Mouse (Mus musculus): ENCODE data around the gene Foxo6. TPM values are rescaled to one million over a fixed set of nuclear protein-coding genes. Genes with fewer than 3 reads are reported as not detected.

The Foxo6 gene
- total and polyA plus RNA-seq, 3 experiments = not detected

DNA sequence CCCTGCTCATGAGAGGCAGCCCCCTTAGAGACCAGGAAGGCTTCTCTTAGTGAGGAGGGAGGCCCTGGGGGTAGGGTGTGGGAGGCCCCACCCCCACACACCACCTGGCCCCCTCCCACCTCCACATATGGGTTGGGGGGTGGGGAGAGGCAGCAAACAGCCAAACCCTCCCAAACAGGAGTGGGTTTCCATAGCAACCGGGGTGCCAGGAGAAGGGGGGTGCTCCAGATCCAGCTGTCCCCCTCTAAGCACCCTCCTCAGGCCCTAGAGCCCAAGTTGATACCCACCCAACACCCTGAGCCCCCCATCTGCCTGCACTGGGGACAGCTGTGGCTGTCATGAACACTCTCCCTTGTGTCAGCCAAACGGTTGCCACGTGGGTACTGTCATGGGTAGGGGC, 6.1 kb downstream of the Foxo6 start:
- Histone ChIP-seq H3K36me3 (replicated peaks) (no peaks in the 10 kb centered on the region), H3K4me3 (ENCODE audit: low read depth, low read length) (no peak overlapping the region), H3K4me1 (ENCODE audit: insufficient read depth, low read depth, low read length) (no peaks in the 10 kb centered on the region), H3K9me3 (replicated peaks) (peaks cover 94% of the 10 kb centered on the region), H3K27me3 (ENCODE audit: insufficient read depth, low read length) (no peaks in the 10 kb centered on the region)
- DNase-seq (ENCODE audit: low spot score) (no peak), ATAC-seq (ENCODE audit: extremely low read depth, insufficient number of reproducible peaks, low FRiP score, poor library complexity, severe bottlenecking) (no peak)
- TF ChIP-seq POLR2AphosphoS5 (IDR thresholded peaks at IDR 0.05; ENCODE audit: insufficient replicate concordance, low read depth, low read length) = no peak
- no peak for TF ChIP-seq TAL1 (conservative IDR thresholded peaks at IDR 0.05; ENCODE audit: low read depth, low read length)
- TF ChIP-seq GATA1 (IDR thresholded peaks at IDR 0.05; ENCODE audit: borderline replicate concordance, low read length) = no peak
- TF ChIP-seq GATA2 (IDR thresholded peaks at IDR 0.05; ENCODE audit: borderline replicate concordance, low read depth, low read length) = no peak

DNA sequence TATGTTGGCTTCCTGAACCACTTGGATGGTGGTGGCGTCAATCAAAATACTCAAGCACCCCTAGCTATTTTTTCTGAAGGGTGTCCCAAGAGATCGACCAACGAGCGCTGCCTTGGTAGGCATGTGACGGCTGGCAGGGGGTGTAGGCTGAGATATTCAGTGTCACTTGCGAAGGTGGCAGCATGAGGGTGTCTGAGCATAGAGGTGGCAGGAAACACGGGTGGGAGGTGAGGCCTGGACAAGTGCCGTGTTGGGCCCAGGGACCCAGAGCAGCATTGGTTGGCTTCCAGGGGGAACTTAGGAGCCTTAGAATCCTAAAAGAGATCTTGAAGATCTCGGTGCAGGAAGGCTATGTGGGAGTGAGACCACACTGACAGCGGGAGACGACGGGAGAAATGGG, 6.7 kb downstream of the Foxo6 start:
- DNase-seq (ENCODE audit: low spot score) = no peak
- H3K9me3 ChIP-seq (replicated peaks) = peaks cover 94% of the 10 kb centered on the region
- TF ChIP-seq POLR2AphosphoS5 (IDR thresholded peaks at IDR 0.05; ENCODE audit: insufficient replicate concordance, low read depth, low read length) (no peak), TAL1 (conservative IDR thresholded peaks at IDR 0.05; ENCODE audit: low read depth, low read length) (no peak), GATA2 (IDR thresholded peaks at IDR 0.05; ENCODE audit: borderline replicate concordance, low read depth, low read length) (no peak), GATA1 (IDR thresholded peaks at IDR 0.05; ENCODE audit: borderline replicate concordance, low read length) (no peak), CTCF (IDR thresholded peaks at IDR 0.05; ENCODE audit: low read depth, low read length) (no peak)
- no peaks in the 10 kb centered on the region for H3K4me1 ChIP-seq (ENCODE audit: insufficient read depth, low read depth, low read length)
- H3K36me3 ChIP-seq (replicated peaks) = no peaks in the 10 kb centered on the region
- no peaks in the 10 kb centered on the region for H3K27me3 ChIP-seq (ENCODE audit: insufficient read depth, low read length)
- no peak for ATAC-seq (ENCODE audit: extremely low read depth, insufficient number of reproducible peaks, low FRiP score, poor library complexity, severe bottlenecking)
- H3K4me3 ChIP-seq (ENCODE audit: low read depth, low read length) = no peak overlapping the region

DNA sequence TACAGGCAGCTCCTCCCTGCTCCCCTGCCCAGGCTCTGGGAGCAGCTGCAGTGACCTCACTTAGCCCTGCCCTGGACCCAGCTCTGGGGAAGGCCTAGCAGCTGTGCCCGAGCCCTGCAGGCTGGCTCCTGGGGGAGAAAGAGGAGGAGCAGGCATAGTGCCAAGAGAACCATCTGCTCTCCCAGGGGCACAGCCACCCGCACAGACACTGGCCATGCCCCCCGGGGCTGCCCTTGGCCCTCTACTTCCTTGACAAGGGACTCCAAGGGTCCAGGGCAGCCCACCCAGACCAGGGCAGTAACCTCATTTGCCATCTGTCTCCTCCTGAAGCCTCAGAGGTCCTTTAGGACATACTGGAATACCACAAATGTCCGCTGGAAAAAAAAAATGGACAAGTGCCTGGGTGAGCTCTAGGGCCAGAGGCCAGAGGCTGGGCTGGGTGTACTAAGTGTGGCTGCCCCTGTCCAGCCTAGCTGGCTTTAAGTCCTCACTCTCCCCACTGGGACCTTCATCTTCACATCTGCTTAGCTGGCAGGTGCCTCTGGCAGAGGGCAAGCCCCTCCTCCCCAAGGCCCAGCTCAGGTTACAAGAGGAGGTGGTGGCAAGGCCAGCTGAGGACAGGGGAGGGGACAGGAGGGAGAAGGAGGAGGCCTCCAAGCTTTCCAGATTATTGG, 9.8 kb downstream of the Foxo6 start:
- H3K27me3 ChIP-seq (ENCODE audit: insufficient read depth, low read length) = no peaks in the 10 kb centered on the region
- H3K4me3 ChIP-seq (ENCODE audit: low read depth, low read length) = peak overlapping the region; percentile 11; the same call in 1 of the 2 replicates
- TF ChIP-seq GATA2 (IDR thresholded peaks at IDR 0.05; ENCODE audit: borderline replicate concordance, low read depth, low read length) = no peak

DNA sequence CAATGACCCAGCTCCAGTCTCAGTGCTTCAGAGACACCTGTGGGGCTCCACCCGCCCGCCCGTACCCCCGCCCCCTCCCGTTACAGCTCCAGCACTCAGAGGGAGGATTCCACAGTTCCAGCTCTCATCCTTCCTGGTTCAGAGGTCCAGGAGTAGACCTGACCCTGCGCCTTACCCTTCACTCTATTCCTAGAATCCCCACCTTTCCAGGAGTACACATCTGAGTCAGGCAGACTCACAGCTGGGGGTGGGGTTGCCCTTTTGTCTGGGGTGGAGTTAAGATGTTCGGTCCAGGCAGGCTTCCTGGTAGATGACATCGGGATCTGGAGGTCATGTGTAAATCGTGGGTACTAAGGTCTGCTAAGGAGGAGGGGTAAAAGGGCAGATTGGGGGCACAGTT, 11.7 kb downstream of the Foxo6 start:
- Histone ChIP-seq H3K36me3 (replicated peaks) (no peaks in the 10 kb centered on the region), H3K9me3 (replicated peaks) (peaks cover 91% of the 10 kb centered on the region), H3K4me1 (ENCODE audit: insufficient read depth, low read depth, low read length) (no peaks in the 10 kb centered on the region), H3K4me3 (ENCODE audit: low read depth, low read length) (no peak overlapping the region), H3K27me3 (ENCODE audit: insufficient read depth, low read length) (no peaks in the 10 kb centered on the region)
- ATAC-seq (ENCODE audit: extremely low read depth, insufficient number of reproducible peaks, low FRiP score, poor library complexity, severe bottlenecking) (no peak), DNase-seq (ENCODE audit: low spot score) (no peak)
- no peak for TF ChIP-seq GATA2 (IDR thresholded peaks at IDR 0.05; ENCODE audit: borderline replicate concordance, low read depth, low read length)
- no peak for TF ChIP-seq CTCF (IDR thresholded peaks at IDR 0.05; ENCODE audit: low read depth, low read length)
- TF ChIP-seq TAL1 (conservative IDR thresholded peaks at IDR 0.05; ENCODE audit: low read depth, low read length) = no peak
- TF ChIP-seq GATA1 (IDR thresholded peaks at IDR 0.05; ENCODE audit: borderline replicate concordance, low read length) = no peak

More for the DNA sequence above, 9.8 kb downstream of the Foxo6 start:
- no peak for DNase-seq (ENCODE audit: low spot score)
- H3K36me3 ChIP-seq (replicated peaks) = no peaks in the 10 kb centered on the region
- ATAC-seq (ENCODE audit: extremely low read depth, insufficient number of reproducible peaks, low FRiP score, poor library complexity, severe bottlenecking) = no peak
- no peaks in the 10 kb centered on the region for H3K4me1 ChIP-seq (ENCODE audit: insufficient read depth, low read depth, low read length)
- peaks cover 92% of the 10 kb centered on the region for H3K9me3 ChIP-seq (replicated peaks)

DNA sequence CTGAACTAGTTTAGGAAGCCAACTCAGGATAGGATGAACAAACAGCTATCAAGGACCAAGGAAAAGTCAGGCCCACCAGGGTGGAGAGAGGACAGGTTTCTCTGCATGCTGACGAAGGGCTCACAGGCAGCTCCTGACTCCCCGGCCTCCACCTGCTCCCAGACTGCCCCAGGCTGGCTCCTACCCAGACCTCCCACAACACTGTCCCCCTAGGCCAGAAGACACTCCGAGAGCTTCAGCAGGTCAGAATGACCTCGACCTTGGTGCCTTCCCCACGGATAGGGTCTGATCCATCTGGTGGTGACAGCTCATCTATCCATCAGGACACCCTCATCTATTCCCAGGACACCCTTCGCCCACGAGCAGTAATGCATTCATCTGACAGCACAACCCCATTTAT, 13.6 kb downstream of the Foxo6 start:
- no peaks in the 10 kb centered on the region for H3K36me3 ChIP-seq (replicated peaks)
- H3K9me3 ChIP-seq (replicated peaks) = peaks cover 91% of the 10 kb centered on the region
- no peaks in the 10 kb centered on the region for H3K4me1 ChIP-seq (ENCODE audit: insufficient read depth, low read depth, low read length)
- ATAC-seq (ENCODE audit: extremely low read depth, insufficient number of reproducible peaks, low FRiP score, poor library complexity, severe bottlenecking) (no peak), DNase-seq (ENCODE audit: low spot score) (no peak)
- H3K4me3 ChIP-seq (ENCODE audit: low read depth, low read length) = no peak overlapping the region
- H3K27me3 ChIP-seq (ENCODE audit: insufficient read depth, low read length) = no peaks in the 10 kb centered on the region; the same call in 1 of the 2 replicates
- TF ChIP-seq GATA2 (IDR thresholded peaks at IDR 0.05; ENCODE audit: borderline replicate concordance, low read depth, low read length) (no peak), TAL1 (conservative IDR thresholded peaks at IDR 0.05; ENCODE audit: low read depth, low read length) (no peak), GATA1 (IDR thresholded peaks at IDR 0.05; ENCODE audit: borderline replicate concordance, low read length) (no peak), POLR2AphosphoS5 (IDR thresholded peaks at IDR 0.05; ENCODE audit: insufficient replicate concordance, low read depth, low read length) (no peak), CTCF (IDR thresholded peaks at IDR 0.05; ENCODE audit: low read depth, low read length) (no peak)

DNA sequence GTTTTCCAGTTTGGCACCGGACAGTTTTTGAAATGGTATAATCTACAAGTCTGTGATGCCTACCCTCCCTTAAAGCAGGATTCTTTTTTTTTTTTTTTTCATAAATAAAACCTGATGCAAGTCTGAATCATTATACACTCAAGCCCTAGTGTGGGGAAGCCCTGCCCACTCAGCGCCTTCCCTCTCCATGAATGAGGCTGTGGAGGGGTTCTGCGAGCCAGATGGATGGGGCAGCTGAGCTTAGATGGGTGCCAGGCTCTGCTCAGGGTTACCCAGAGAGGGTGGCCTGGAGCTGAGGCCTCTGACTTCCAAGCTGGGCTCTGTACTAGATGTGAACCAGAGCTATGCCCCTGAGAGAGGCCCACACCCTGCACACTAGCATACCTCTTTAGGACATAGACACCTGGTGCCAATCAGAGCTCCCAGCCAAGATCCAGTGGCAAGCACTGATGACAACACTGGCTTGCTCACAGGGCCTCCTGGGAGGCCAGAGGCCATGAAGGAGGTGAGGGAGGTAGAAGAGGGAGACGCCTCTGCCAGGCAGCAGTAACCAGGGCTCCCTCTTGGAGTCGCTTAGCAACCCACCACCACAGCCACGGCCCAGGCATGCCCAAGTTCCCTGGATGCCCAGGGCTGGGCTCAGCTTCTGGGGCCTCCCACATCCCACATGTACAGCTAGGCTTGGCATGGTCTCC, 15.1 kb downstream of the Foxo6 start:
- ATAC-seq (ENCODE audit: extremely low read depth, insufficient number of reproducible peaks, low FRiP score, poor library complexity, severe bottlenecking) (no peak), DNase-seq (ENCODE audit: low spot score) (no peak)
- Histone ChIP-seq H3K36me3 (replicated peaks) (no peaks in the 10 kb centered on the region), H3K9me3 (replicated peaks) (peaks cover 94% of the 10 kb centered on the region), H3K4me3 (ENCODE audit: low read depth, low read length) (no peak overlapping the region), H3K27me3 (ENCODE audit: insufficient read depth, low read length) (no peaks in the 10 kb centered on the region; the same call in 1 of the 2 replicates), H3K4me1 (ENCODE audit: insufficient read depth, low read depth, low read length) (no peaks in the 10 kb centered on the region)
- TF ChIP-seq POLR2AphosphoS5 (IDR thresholded peaks at IDR 0.05; ENCODE audit: insufficient replicate concordance, low read depth, low read length) (no peak), GATA2 (IDR thresholded peaks at IDR 0.05; ENCODE audit: borderline replicate concordance, low read depth, low read length) (no peak), TAL1 (conservative IDR thresholded peaks at IDR 0.05; ENCODE audit: low read depth, low read length) (no peak)
